Mouse (Mus musculus) left cerebral cortex, postnatal 14 days (tissue): ENCODE data around the gene Slit1. TPM values are rescaled to one million over a fixed set of nuclear protein-coding genes. Genes with fewer than 3 reads are reported as not detected.

Source experiments
- DNase-seq, 2 experiments: peaks; one replicate each; pipeline ENCODE4 v3.0.0; 2021 to 2022; ENCODE audit warnings: low spot score in 2 of 2, mixed read lengths in 1 of 2
- intact Hi-C: fragments of 180-260 bp; cut with DNase I; formaldehyde crosslinking; loops from one replicate; pipeline ENCODE4 v1.15.1; 2025
- long read RNA-seq, 2 experiments: library from polyadenylated mRNA; stranded (forward); transcript quantifications; one replicate each; pipeline ENCODE4 v2.0.0; 2021
- total RNA-seq, 2 experiments: library from RNA; stranded (reverse); gene quantifications; 2 replicates each; pipeline ENCODE4 v1.2.3; 2021

Slit1 gene
- 10 to 100 TPM; 40.9 to 55.5 TPM for total RNA-seq
- long read RNA-seq, experiment 1, partial matches to known transcripts, result 5 of 5 reads
- long read RNA-seq, experiment 1, other reads (novel, unspliced or antisense), result 0 of 5 reads
- long read RNA-seq, experiment 2, partial matches to known transcripts, result 4 of 5 reads
- long read RNA-seq, experiment 2, other reads (novel, unspliced or antisense), result 1 of 5 reads

DNA sequence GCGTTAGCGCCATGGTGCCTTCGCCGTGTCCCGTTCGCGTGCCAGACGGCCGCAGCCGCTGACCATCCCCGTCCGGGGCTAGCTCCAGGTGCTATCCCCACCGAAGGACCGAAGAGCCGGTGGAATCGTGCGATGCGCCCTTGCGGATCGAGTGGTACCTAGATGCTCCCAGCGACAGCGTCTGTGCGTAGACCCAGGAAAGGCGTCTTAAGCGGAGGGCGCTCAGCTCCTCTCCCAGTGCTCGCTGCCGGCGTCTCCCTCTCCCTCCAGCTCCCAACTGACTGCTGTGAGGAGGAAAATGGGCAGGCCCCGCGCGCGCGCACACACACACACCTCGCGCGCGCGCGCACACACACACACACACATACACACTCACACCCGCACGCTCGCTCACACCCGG is at the start of gene Slit1:
Slit1 (minus strand) TSS at position 270 of the 400 bp plus-strand sequence.
- intact Hi-C loops, result loop anchor here (5.0 kb wide), 1 partner anchor 86 kb away; no protein-coding TSS in a partner anchor
- peak; percentile 69 to 77 for DNase-seq

DNA sequence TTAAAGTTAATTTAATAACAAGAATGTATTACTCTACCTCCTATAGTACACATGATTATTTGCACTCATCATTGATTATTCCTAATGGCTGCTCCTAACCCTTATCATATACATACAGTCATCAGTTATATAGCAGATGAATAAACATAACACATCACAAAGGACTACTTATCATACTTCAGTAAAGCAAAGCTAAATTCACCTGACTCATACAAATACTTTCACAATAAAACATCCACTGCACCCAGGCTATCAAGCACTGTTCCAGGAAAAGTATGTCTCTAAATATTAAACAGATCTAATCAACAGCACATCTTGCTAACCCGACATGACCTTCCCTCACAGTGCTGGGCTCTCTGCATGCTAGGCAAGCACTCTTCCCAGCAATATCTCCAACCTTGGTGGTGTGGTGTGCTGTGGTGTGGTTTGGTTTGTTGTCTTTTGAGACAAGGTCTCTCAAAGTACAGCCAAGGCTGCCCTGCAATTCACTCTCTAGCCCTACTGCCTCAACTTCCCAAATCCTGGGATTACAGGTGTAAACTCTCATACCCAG is 49.5 kb upstream of the Slit1 start:
- no peak for DNase-seq
- intact Hi-C loops, result no loop called here

DNA sequence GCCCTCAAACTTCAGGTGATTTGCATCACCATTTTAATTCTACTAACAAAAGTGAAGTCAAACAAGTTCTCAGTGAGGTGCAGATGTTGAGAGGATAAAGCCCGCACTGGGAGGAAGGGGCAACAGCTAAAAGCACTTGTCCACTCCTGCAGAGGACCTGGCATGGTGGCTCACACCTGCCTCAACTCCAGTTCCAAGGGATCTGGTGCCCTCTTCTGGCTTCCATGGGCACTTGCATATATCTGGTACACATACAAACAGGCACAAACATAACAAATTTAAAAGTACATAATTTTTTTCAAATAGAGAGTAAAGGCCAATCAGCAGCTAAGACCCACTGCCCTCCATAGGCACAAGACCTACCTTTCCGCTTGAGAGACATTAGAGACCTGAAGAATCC is 47.9 kb upstream of the Slit1 start:
- intact Hi-C loops, result no loop called here
- no peak for DNase-seq

DNA sequence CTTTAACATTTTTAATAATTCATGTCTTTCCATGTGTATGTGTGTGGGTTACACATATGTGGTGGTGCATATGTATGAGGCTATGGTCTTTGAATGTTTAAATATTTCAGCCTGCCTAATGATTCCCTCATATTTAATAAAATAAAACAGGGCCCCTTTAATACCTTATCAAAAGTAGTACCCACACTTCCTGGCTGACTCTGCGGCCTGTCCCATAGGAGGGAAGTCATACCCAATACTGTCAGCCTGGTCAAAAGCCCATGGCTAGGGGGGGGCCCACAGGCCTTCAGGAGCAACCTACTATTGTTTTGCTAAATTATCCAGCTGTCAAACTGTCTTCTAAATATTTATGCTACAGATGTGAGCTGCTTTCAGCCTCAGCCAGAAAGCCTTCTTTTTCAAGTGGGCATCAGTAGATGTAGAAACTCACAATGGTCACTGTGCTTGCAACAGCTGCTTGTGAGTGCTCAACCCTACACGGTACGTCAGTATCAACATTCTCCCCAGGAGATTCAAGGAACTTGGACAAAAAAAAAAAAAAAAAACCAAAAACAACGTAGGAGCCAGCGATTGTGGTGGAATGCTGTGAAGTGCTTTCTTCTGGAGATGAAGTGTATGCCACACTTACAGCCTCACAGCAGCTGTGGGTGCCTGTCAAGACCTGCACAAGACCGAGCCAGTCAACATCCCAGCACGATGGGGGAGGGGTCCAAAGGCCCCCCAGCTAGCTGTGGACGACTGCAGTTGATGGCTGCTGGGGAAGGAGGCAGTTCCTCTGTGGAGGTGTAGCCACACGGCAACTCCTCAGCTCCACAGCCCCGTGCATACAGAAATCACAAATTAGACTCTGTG is 45.9 kb upstream of the Slit1 start:
- intact Hi-C loops, result no loop called here
- DNase-seq, result no peak

DNA sequence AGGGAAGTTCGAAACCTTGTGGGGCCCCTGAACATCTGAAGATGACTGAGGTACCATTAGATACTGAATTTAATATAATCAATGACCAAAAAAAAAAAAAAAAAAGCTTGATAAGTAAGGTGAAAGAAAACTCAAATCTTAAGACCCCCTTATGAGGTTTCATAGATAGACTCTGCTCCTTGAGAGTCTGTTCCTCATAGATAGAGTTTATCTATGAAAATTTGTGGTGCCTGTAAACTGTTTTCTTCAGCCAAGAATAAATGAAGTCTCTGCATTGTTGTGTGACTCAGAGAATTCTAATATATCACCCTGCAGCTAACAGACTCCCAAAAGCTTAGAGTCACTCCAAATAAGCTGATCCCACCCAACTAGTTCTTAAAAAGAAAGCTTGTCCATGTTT is 43.4 kb upstream of the Slit1 start:
- no peak for DNase-seq
- intact Hi-C loops, result no loop called here

DNA sequence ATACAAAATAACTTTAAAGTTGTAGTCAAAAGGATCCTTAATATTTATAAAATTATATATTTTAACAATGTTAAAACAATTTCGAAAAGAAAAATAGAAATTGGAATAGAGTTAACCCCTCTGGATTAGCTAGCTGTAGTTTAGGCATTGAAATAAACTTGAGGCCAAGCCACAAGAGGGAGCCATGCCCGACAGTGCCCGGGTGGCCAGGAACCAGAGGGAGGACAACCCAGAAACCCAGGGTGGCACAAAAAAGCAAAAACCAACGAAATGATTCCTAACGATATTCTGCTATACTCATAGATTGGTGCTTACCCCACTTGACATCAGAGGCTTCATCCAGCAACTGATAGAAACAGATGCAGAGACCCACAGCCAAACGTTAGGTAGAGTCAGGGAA is 34.0 kb upstream of the Slit1 start:
- intact Hi-C loops, result no loop called here
- no peak for DNase-seq

DNA sequence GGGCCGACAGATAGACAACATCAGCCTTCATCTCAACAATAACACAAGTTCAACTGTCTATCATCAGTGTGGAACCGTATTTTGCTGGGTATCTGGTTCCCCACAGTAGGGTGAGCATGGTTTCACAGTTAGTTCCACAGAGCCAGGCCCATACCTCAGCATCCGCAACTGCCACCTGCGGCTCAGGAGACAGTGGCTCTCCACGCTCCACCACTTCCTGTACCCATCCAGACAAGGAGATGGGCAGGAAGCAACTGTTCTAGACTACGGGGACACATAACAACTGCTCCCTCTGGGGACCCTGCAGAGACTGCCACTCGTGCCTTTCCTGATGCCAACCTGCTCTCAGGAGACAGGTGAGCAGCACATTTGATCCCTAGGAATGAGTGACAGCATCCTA is 25.2 kb upstream of the Slit1 start:
- intact Hi-C loops, result loop anchor here (5.0 kb wide), 1 partner anchor 681 kb away; no protein-coding TSS in a partner anchor
- no peak for DNase-seq

DNA sequence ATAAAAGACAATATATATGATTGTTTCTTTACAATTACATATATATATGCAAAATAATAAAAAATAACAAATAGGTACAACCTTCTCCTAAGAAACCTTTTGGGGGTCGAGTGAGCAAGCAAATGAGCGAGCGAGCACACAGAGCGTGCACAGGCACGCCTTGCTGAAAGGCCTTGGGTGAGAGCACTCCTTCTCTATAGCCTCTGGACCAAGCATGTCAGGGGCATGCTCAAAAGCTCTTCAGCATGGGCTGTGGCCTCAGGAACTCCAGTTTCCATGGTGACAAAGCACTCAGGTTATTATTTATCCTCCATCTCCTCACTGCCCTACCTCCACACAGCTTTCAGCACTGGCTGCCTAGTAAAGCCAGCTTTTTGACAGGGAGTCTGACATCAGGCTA is 23.2 kb upstream of the Slit1 start:
- DNase-seq, result no peak
- intact Hi-C loops, result loop anchor here (5.0 kb wide), 1 partner anchor 679 kb away; no protein-coding TSS in a partner anchor

DNA sequence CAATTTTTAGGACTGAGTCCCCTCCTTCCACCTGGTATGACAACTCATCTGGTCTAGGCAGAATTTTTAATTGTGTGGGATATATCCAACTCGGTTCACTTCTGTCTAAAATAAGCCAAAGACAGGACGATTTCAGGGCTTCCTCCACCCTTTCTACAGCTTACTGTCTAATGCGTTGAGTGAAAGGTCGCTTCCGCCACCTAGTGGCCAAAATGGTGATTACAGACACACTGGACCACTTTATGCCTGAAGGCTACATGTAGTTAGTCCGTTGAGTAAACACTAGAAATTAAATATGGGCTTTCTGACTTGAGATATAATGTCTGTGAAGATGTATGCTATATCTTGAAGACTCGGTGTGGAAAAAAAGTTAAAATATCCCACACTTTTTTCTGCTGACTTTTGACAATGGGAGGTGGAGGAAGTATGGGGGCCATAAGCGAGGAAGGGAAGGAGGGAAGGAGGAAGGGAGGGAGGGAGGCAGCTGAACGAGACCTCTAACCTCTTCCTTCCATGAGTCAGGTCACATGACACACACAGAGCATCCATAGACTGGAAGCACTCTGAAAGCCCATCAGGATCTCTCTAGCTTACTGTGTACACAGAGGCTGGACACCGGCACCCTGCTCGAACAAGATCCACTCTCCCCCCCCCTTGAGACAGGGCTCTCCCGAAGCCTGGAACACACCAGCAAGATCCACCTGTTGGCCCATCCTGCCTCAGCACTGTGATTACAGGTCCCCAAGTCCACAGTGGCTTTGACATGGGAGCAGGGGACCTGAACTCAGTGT is 20.6 kb upstream of the Slit1 start:
- intact Hi-C loops, result loop anchor here (5.0 kb wide), 2 partner anchors 117 to 137 kb away; no protein-coding TSS in a partner anchor
- peak; percentile 97 to 98 for DNase-seq

DNA sequence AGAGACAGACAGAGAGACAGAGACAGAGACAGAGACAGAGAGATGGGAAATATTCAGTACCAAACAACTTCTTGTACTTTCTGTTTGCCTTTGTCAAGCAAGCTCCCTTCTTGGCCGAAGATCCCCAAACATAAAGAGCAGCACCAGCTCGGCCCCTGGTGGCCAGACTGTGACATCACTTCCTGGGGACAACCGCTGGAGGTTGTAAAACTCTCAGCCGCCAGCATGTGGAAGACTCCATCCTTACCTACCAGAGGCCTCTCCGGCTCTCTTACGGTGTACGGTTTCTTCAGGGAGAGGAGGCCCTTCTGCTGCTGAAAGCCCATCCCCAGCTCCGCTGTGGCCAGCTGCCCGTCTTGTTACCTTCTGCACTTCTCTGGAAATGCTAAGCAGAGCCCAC is 18.1 kb upstream of the Slit1 start:
- intact Hi-C loops, result loop anchor here (5.0 kb wide), 2 partner anchors 114 to 134 kb away; no protein-coding TSS in a partner anchor

DNA sequence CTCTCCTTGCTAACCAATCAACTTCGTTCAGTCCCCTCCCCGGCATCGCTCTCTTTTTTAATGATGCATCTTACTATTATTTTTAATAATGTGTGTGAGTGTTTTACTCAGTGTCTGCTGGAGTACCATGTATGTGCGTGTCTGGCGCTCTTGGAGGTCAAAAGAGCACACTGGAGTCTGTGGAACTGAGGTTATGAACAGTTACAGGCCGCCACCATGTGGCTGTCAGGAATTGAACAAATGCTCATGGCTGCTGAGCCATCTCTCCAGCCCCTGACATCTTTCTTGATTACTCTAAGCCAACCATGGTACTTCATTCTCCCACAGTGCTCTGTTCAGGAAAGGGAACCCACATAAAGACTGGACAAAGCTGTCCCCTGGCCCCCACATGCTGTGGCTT is 16.3 kb upstream of the Slit1 start:
- intact Hi-C loops, result loop anchor here (5.0 kb wide), 2 partner anchors 112 to 132 kb away; no protein-coding TSS in a partner anchor

More for the DNA sequence above, 18.1 kb upstream of the Slit1 start:
- DNase-seq, result peak in 1 of 2 experiments; percentile 25

DNA sequence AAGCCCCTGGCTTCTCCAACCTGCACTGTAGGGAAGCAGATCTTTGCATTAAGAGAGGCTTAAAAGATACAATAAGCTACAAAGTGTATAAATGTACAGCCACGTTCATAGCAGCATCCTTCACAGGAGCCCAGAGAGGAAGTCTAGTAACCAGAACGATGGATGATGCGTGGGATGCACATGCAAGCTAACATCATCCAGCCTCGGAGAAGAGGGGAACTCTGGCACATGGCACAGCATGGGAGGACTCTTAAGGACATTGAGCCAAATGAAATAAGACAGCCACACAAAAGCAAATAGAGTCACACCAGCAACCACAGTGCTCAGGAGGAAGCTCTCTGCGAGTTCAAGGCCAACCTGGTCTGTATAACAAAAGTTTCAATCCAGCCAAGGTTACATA is 15.8 kb upstream of the Slit1 start:
- no peak for DNase-seq
- intact Hi-C loops, result no loop called here

More for the DNA sequence above, 16.3 kb upstream of the Slit1 start:
- DNase-seq, result peak in 1 of 2 experiments; percentile 24

DNA sequence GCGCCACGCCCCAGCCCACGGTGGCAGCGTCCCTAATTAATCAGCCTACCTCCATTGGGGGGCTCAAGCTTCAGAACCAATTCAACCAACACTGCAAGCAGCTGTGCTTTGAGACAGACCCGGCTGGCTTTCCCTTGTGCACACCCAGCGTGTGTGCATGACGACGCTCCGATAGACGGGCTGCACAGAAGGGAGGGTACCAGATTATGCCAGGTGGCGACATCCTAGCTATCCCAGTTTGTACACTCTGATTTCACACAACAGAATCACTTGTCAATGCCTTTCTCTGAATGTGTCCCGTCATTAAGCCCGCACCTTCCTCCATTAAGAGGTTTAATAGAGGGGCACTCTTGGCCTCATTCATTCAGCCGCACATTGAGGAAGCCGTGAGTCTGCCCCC is 11.3 kb upstream of the Slit1 start:
- intact Hi-C loops, result no loop called here

DNA sequence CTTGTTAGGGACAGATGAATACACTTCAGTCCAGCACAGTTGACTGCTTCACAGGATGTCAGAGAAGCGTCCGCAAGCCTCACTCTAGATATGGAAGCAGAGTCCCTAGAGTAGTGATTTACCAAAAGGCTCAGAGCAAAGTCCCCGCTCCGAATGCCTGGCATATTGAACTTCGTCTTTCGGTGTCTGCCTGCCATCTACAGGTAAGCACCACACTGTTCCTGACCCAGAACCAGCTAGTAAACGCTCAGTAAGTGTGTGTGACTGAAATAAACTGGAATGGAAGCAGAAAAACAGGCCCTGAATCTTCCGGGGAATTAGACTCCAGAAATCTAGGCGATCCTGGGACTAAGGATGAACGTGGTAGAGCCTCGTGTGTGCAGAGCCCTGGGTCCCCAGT is 8.4 kb upstream of the Slit1 start:
- no peak for DNase-seq

More for the DNA sequence above, 11.3 kb upstream of the Slit1 start:
- no peak for DNase-seq

DNA sequence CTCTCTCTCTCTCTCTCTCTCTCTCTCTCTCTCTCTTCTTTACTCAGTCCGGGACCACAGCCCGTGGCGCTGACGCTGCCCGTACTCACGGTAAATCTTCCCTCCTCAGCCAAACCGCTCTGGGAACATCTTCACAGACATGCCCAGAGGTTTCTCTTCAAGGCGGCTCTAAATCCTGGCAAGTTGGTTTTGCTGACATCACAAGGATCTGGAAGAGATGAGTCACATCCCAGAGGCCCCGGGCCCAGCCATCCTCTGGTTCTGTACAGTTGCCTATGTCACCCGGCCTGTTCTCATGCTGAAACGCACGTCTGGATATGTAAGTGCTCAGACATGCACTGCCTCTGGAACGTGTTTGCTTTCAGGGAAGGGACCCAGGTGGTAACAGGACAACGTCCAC is 4.0 kb upstream of the Slit1 start:
- no peak for DNase-seq
- intact Hi-C loops, result no loop called here

More for the DNA sequence above, 8.4 kb upstream of the Slit1 start:
- intact Hi-C loops, result no loop called here

DNA sequence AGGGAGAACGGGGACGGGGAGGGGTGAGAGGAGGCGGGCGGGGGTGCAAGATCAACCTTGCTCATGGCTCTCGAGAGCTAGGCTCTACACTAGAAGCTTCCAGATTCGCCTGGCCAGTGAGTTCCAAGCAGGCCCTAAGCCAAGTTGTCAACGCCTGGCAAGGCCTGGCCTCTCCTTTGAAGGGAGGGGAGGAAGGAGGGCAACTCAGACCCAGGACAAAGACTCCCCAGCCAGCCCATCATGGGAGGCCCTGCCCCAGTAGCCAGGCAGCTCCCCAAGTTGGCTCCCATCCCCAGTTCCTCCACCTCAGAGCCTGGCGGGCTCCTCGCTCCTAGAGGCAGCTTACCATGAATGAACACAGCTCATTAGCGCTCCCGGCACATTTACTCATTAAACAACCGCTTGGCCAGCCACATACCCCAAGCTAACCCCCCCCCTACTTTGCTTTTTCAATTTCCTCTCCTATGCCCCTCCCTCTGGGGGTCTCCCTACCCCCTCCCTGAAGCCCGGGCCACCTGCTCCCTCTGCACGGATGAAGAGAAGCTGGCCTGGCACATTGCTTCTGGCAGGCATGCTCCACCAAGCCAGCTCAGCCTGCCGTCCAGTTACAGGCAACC is 2.6 kb upstream of the Slit1 start:
- intact Hi-C loops, result no loop called here
- DNase-seq, result peak; percentile 58 to 65

DNA sequence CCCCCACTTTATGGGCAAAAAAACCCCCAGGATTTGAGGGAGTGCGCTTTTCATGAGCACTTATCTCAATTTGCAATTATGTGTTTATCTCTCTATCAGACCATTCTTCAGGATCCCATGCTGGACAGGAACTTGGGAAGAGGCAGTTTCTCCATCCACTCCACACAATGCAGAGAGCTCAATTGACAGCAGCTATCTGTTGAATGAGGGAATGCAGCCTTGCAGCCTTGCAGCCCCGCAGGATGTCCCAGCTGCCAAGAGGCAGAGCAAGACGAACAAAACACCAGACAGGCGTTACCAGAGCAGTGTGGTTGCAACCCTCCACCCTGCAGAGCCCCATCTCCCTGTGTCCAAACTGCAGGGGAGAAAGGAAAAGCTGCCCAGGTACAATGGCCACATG is 4.6 kb downstream of the Slit1 start:
- intact Hi-C loops, result no loop called here
- DNase-seq, result no peak

DNA sequence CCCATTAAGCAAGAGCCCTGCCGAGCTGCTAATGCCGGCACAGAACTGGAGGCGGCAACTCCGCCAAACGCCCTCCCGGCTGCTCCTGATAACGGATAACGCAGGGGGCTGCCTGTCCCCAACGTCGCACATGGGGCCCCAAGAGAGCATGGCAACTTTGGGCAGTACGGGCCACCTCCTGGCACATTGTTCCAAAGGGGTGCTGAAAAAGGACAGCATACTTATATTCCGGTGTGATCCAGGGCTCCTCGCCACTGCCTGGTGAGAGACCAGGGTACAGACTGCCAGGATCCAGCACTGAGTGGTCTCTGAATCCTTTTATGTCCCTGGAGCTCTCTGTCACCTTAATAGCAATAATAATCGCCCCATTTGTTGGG is 5.0 kb downstream of the Slit1 start:
- intact Hi-C loops, result no loop called here
- no peak for DNase-seq
